Mouse (Mus musculus) kidney, adult 2 months (tissue): ENCODE data around the gene Tmem171.

Source experiments
- CTCF ChIP-seq: fragments of 200-500 bp; conservative IDR thresholded peaks from 2 replicates; pipeline ENCODE4 v1.5.1; 2011; ENCODE audit warnings: low read depth, mild to moderate bottlenecking, control low read depth, low read length, moderate library complexity, mixed read lengths; ENCODE audit not compliant: insufficient read depth, insufficient read length
- POLR2A ChIP-seq: fragments of 200-500 bp; IDR thresholded peaks from one replicate; pipeline ENCODE4 v1.6.1; 2011; ENCODE audit warnings: low read depth, low read length, control low read depth

DNA sequence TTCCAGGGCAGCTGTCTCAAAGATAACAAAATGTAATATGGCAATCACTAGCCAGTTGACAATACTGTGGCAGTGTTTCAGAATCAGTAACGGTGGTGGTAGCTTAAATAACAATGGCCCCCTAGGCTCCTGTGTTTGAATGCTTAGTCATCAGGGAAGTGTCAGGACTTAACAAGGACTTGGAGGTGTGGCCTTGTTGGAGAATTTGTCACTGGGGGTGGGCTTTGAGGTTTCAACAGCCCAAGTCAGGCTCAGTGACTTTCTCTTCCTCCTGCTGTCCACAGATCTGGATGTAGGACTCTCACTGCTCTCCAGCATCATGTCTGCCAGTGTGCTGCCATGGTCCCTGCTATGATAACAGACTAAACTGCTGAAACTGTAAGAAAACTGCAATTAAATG, 27.7 kb upstream of the Tmem171 start:
- TF ChIP-seq CTCF (no peak), POLR2A (no peak)
